Mouse (Mus musculus): ENCODE data around the gene Fam13a.

Gene Fam13a

GRCm38 (mm10) chr6:58932515-58933188, 91.7 kb downstream of the Fam13a start:
- DNase-seq = no peak

GRCm38 (mm10) chr6:58931149-58931548, 93.2 kb downstream of the Fam13a start:
- no peak for DNase-seq

- no peak for DNase-seq
Measured at GRCm38 (mm10) chr6:58929911-58930431, 94.4 kb downstream of the Fam13a start.

- no peak for DNase-seq
Measured at GRCm38 (mm10) chr6:58927881-58928280, 96.5 kb downstream of the Fam13a start.

- no peak for DNase-seq
Measured at GRCm38 (mm10) chr6:58922511-58922910, 101.8 kb downstream of the Fam13a start.

GRCm38 (mm10) chr6:58921623-58922022, 102.7 kb downstream of the Fam13a start:
- DNase-seq = no peak

- no peak for DNase-seq
Measured at GRCm38 (mm10) chr6:58920735-58921134, 103.6 kb downstream of the Fam13a start.

- DNase-seq = no peak
Measured at GRCm38 (mm10) chr6:58916498-58916897, 107.9 kb downstream of the Fam13a start.

GRCm38 (mm10) chr6:58913971-58914370, 110.4 kb downstream of the Fam13a start:
- DNase-seq = no peak

- DNase-seq = no peak
Measured at GRCm38 (mm10) chr6:58913551-58913950, 110.8 kb downstream of the Fam13a start.

GRCm38 (mm10) chr6:58912842-58913241, 111.5 kb downstream of the Fam13a start:
- no peak for DNase-seq

- DNase-seq = no peak
Measured at GRCm38 (mm10) chr6:58907791-58908190, 116.6 kb downstream of the Fam13a start.

- no peak for DNase-seq
Measured at GRCm38 (mm10) chr6:58907336-58907735, 117.0 kb downstream of the Fam13a start.

- peak; percentile 87 for DNase-seq
Measured at GRCm38 (mm10) chr6:58906852-58907261, 117.5 kb downstream of the Fam13a start, which contains the start of gene Nap1l5. TSS of gene Nap1l5 (minus strand) at chr6:58907076.

GRCm38 (mm10) chr6:58904551-58904950, 119.8 kb downstream of the Fam13a start:
- DNase-seq = no peak

- DNase-seq = peak; percentile 63
Measured at GRCm38 (mm10) chr6:58903171-58903570, 121.2 kb downstream of the Fam13a start.

GRCm38 (mm10) chr6:58900536-58900935, 123.8 kb downstream of the Fam13a start:
- DNase-seq = no peak

GRCm38 (mm10) chr6:58899076-58899475, 125.3 kb downstream of the Fam13a start:
- DNase-seq = no peak

- no peak for DNase-seq
Measured at GRCm38 (mm10) chr6:58896648-58897047, 127.7 kb downstream of the Fam13a start.

GRCm38 (mm10) chr6:58894994-58895393, 129.4 kb downstream of the Fam13a start:
- DNase-seq = no peak

GRCm38 (mm10) chr6:58893307-58893706, 131.0 kb downstream of the Fam13a start:
- DNase-seq = no peak

GRCm38 (mm10) chr6:58889917-58890316, 134.4 kb downstream of the Fam13a start:
- no peak for DNase-seq

- DNase-seq = no peak
Measured at GRCm38 (mm10) chr6:58882271-58882670, 142.1 kb downstream of the Fam13a start.
